Mouse (Mus musculus) cerebellum, adult (tissue): Measurements from ENCODE around the gene Cfap61.

Experiments
- ATAC-seq: cut with Nextera tagmentation; 2 replicates; pipeline ENCODE4 v1.9.2; 2017; ENCODE audit warnings: mild to moderate bottlenecking, moderate library complexity, mixed read lengths; ENCODE audit not compliant: insufficient number of reproducible peaks, low FRiP score, low TSS enrichment

Cfap61 gene

GRCm38 (mm10) chr2:146250236-146250904 is 315.8 kb downstream of the Cfap61 start:
- ATAC-seq: no peak

DNA sequence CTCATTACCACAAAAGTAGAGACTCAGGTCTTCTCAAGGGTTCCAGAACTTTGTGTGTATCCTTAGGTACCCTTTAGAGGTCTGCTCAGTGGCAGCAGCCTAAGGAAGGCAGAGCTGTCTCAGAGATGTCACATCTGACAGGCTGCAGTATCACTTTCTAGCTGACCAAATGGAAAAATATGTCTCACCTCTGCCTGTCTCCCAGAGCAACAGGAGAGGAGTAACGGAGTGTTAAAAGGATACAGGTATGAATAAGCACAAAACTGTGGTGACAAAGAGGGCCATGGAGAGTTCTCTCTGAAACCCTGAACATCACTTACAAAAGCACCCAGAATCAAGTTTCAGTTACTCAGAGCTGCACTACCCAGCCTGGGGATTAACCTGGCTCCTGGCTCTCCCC is 319.8 kb downstream of the Cfap61 start:
- no peak for ATAC-seq

GRCm38 (mm10) chr2:146255636-146256035 is 321.1 kb downstream of the Cfap61 start:
- ATAC-seq: no peak

GRCm38 (mm10) chr2:146256321-146256875 is 321.8 kb downstream of the Cfap61 start:
- ATAC-seq: 0 out of 2 replicates have a peak, but pooled peaks have one; percentile 45

DNA sequence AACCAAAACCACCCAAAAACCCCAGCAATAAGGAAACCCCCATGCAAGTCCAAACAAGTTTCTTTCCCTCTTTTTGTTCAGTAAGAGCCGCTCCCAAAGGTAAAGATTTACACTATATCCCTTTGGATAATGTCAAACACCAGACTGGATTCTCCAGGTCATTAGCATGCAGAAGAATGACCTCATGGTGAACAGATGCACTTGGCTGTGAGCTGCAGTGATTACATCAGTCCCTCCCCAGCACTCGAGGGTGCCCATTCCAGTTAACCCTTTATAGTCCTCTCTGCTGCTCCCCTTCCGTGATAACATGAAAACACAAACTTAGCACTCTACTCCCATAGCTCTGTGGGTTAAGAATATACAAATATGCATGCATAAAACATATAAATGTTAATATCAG is 322.5 kb downstream of the Cfap61 start:
- no peak for ATAC-seq

DNA sequence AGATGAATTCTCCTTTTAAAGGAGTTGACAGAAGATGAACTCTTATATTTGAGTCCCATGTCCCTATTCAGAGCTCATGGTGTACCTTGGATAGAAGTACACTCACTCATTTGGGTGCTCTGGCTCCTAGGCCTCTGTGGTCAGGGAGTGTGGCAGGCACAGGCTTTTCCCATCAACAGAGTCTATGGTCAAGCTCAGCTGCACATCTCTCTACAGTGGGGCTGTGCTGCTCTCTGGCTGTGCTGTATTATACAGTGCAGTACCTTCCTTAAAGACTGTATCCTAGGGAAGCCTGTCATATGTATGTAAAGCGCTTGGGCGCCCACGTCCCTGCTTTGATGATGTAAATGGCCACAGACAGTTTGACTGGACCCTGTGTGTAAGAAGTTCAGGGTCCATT is 323.0 kb downstream of the Cfap61 start:
- ATAC-seq: no peak

GRCm38 (mm10) chr2:146258736-146259469 is 324.3 kb downstream of the Cfap61 start:
- no peak for ATAC-seq

GRCm38 (mm10) chr2:146259787-146260560 is 325.4 kb downstream of the Cfap61 start:
- ATAC-seq: no peak

DNA sequence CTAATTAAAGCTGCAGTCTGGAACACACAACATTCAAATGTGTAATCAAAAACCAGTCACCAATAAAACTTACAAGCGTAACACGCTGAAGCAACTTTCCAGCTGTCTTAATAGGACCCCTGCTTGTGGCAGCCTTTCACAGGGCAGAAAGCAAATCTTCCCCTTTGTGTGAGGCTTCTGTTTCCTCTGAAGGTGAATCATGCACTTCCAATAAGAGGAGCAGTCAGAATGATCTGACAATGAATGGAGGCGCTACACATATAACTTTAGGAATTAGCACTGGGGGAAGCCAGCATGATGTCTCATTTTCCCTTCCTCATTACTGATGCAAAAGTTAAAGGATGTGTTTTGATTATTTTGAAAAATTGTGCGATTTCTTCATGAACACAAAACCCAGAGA is 326.6 kb downstream of the Cfap61 start:
- ATAC-seq: no peak

DNA sequence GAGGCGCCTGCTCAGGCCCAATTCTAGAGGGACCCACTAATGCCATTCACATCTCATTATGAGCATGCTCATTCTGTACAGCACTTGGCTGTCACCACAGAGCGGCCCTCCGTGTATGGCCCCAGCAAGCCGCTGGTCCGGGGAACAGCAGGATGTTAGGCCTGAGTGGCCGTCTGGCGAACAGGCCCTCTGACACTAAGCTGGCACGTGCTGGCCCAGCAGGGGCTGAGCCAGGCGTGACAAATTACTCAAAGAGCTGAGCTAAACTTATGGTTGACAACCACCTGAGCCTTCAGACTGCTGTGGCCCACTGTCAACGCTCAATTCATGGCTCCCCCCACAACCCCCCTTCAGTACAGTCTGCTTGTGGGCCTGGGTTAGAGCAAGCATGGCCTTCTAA is 327.6 kb downstream of the Cfap61 start:
- ATAC-seq: no peak

DNA sequence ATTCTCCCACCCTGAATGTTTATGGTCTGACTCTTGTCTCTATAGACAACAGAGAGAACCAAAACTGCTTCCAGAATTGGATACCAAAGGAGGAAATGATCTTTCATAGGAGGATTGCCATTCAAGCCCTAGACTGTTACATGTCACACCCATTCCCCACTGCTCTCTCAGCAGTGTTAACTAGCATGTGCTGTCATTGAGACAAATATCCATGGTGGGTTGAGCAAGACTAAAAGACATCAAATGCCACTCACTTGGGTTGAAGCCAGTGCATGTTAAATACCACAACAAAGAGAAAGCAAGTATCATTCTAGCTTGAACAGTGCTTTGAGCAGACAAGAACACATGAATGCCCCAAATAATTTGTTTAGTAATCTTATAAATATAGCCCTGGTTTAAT is 328.4 kb downstream of the Cfap61 start:
- no peak for ATAC-seq
